Mouse (Mus musculus) liver, adult 2 months (tissue): ENCODE measurements around the gene Itpkc. TPM values are rescaled to one million over a fixed set of nuclear protein-coding genes. Genes with fewer than 3 reads are reported as not detected.

Source experiments
- DNase-seq: peaks from one replicate; pipeline ENCODE4 v3.0.0-alpha.2; 2011; ENCODE audit warnings: low read depth, low spot score; ENCODE audit errors: extremely low read depth
- H3K27ac ChIP-seq: fragments of 200-500 bp; replicated peaks from 2 replicates; pipeline ENCODE4 v1.5.1; 2012; ENCODE audit warnings: low read depth, mild to moderate bottlenecking, control low read depth, inconsistent platforms, low read length; ENCODE audit not compliant: insufficient read depth
- H3K27me3 ChIP-seq: fragments of 200-500 bp; 2 replicates; pipeline ENCODE4 v1.6.1; 2012; ENCODE audit warnings: mild to moderate bottlenecking, moderate library complexity, low read length, inconsistent platforms; ENCODE audit not compliant: control insufficient read depth, insufficient read depth
- H3K36me3 ChIP-seq: fragments of 200-500 bp; 2 replicates; pipeline ENCODE4 v1.6.1; 2012; ENCODE audit warnings: low read length, inconsistent platforms; ENCODE audit not compliant: control insufficient read depth, insufficient read depth
- H3K4me1 ChIP-seq: fragments of 200-500 bp; 2 replicates; pipeline ENCODE4 v1.6.1; 2011; ENCODE audit warnings: low read length; ENCODE audit not compliant: control insufficient read depth, insufficient read depth
- H3K4me3 ChIP-seq: fragments of 200-500 bp; 2 replicates; pipeline ENCODE4 v1.5.1; 2011; ENCODE audit warnings: low read depth, mild to moderate bottlenecking, control low read depth, low read length, moderate library complexity; ENCODE audit not compliant: insufficient read depth
- H3K79me2 ChIP-seq: fragments of 200-500 bp; 2 replicates; pipeline ENCODE4 v1.6.1; 2012; ENCODE audit warnings: inconsistent platforms, mild to moderate bottlenecking, low read length, moderate library complexity; ENCODE audit not compliant: control insufficient read depth, insufficient read depth
- H3K9ac ChIP-seq: fragments of 200-500 bp; 2 replicates; pipeline ENCODE4 v1.6.1; 2012; ENCODE audit warnings: low read depth, mild to moderate bottlenecking, control low read depth, inconsistent platforms, low read length
- CTCF ChIP-seq: fragments of 200-500 bp; IDR thresholded peaks from 2 replicates; pipeline ENCODE4 v1.5.1; 2011; ENCODE audit warnings: low read depth, low read length, control low read depth
- POLR2A ChIP-seq: fragments of 200-500 bp; IDR thresholded peaks from 2 replicates; pipeline ENCODE4 v1.6.1; 2011; ENCODE audit warnings: low read length, control low read depth; ENCODE audit not compliant: insufficient read depth; ENCODE audit errors: extremely low read depth
- WGBS: fragments of 180-500 bp; shearing (Covaris S2); methylation state at CpG from one replicate; pipeline ENCODE4 v1.1.7; 2018; 5-methylcytosine and 5-hydroxymethylcytosine counted together
- polyA plus RNA-seq: library from polyadenylated mRNA; depleted of rRNA; stranded (reverse); fragments of >200 nt; gene quantifications from 2 replicates; pipeline ENCODE4 v1.2.3, GENCODE M21; 2012
- total RNA-seq: library from RNA; depleted of rRNA; stranded (reverse); fragments of >200 nt; gene quantifications from 2 replicates; pipeline ENCODE4 v1.2.3, GENCODE M21; 2014

Itpkc gene
- total and polyA plus RNA-seq, 2 experiments, result 3.5 to 5.8 TPM

DNA sequence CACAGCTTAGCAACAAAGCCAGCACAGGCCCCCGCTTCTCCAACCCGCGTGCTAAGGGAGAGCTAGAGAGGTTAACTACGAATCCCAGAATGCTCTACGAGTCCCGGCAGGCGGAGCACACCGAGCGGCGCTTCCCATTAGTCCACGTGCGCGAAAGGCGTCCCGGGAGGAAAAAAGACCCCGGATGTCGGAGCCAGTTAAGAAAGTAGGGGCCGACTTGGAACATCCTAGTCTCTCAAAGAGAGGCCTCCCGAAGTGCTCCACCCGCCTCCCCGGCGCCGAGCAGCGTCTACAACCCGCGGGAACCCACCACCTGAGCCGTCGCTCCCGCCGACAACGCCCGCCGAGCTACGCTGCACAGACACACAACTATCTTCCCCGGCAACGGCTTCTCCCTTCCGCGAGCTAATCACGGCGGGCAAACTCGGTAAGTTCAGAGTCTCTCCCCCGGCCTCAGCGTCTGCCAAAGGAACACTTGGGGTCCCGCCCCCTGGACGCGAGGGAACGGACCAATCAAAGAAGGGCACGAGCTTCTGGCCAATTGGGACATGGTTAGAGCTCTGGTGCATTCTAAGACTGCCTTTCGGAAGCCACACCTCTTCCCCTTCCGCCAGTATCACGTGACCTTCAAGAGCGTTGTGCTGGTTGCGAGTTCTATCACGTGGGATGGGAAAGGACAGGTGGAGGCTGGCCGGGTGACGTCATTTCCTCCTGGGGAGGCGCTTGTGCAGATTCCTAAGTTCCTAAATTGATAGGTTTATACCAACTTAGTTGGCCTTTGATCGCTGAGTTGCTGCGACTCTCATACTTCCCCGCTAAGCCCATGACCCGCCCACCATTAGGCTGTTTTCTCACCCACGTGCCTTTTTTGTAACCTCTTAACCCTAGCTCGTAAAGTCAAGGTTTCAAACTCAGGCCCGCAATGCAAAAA lies 32.5 kb downstream of the Itpkc start, which contains the start of the genes BC024978 and Snrpa:
BC024978 (plus strand) TSS at position 101 of the 931 bp plus-strand sequence.
Snrpa (minus strand) TSS at position 591 of the 931 bp plus-strand sequence.
- under 1% methylated on average over 64 of the region's 64 CpGs for WGBS
- H3K9ac ChIP-seq, result peak within 1 kb of the TSS; percentile 95
- DNase-seq, result peak; percentile 100
- peak within 1 kb of the TSS; percentile 91 for H3K4me3 ChIP-seq
- H3K27me3 ChIP-seq, result no peaks in the 10 kb centered on the region
- TF ChIP-seq POLR2A, result peak; percentile 72
- no peak for TF ChIP-seq CTCF
- H3K79me2 ChIP-seq, result peaks cover 18% of the 10 kb centered on the region; the same call in 1 of the 2 replicates
- peak within 1 kb of the TSS; percentile 98 for H3K27ac ChIP-seq
- peaks cover 18% of the 10 kb centered on the region; the same call in 1 of the 2 replicates for H3K36me3 ChIP-seq
- peaks cover 5% of the 10 kb centered on the region for H3K4me1 ChIP-seq

DNA sequence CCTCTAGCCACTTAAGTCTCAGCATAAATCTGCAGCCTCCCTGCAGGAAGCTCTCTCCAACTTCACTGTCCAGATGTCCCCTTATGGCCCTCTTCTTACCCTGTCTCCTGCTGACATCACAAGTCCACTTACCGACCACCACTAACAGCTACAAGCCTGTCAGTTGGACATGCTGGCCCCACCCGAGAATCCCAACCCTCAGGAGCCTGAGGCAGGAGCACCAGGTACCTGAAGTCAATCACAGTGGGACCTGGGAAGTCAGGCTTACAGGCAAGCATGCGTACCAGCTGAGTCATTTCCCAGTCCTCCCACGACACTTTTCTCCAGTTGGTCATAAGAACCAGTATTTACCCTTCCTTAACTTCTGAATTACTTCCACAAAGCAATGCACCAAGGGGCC lies 34.7 kb downstream of the Itpkc start:
- peaks cover 5% of the 10 kb centered on the region for H3K4me1 ChIP-seq
- H3K27me3 ChIP-seq, result no peaks in the 10 kb centered on the region
- H3K36me3 ChIP-seq, result peaks cover 37% of the 10 kb centered on the region
- H3K79me2 ChIP-seq, result peaks cover 22% of the 10 kb centered on the region; the same call in 1 of the 2 replicates
- no peak overlapping the region for H3K27ac ChIP-seq
- H3K9ac ChIP-seq, result no peak overlapping the region
- 79% methylated on average over 4 of the region's 4 CpGs for WGBS
- TF ChIP-seq POLR2A (no peak), CTCF (no peak)
- H3K4me3 ChIP-seq, result no peak overlapping the region
- DNase-seq, result no peak

DNA sequence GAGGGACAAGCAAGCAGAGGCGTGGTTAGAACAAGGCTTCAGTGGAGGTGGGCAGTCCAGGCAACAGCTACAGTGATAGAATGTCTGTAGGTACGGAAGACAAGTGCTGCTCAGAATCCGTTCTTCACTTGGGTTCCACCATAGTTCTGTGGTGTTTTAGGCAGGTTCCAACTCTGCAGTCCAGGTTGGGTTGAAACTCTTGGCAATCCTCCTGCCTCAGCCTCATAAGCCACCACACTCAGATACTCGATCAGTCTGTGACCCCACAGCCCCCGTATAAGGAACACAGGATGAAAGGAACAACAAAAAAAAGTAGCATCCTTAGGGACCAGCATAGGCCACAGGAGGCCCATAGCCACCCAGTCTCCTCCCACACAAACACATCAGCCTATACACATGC lies 36.0 kb downstream of the Itpkc start:
- H3K27me3 ChIP-seq, result no peaks in the 10 kb centered on the region
- H3K79me2 ChIP-seq, result peaks cover 22% of the 10 kb centered on the region; the same call in 1 of the 2 replicates
- no peak overlapping the region for H3K27ac ChIP-seq
- peaks cover 50% of the 10 kb centered on the region for H3K36me3 ChIP-seq
- TF ChIP-seq POLR2A (no peak), CTCF (no peak)
- 97% methylated on average over 5 of the region's 5 CpGs for WGBS
- H3K4me3 ChIP-seq, result no peak overlapping the region
- no peak overlapping the region for H3K9ac ChIP-seq
- peaks cover 5% of the 10 kb centered on the region for H3K4me1 ChIP-seq
- no peak for DNase-seq

DNA sequence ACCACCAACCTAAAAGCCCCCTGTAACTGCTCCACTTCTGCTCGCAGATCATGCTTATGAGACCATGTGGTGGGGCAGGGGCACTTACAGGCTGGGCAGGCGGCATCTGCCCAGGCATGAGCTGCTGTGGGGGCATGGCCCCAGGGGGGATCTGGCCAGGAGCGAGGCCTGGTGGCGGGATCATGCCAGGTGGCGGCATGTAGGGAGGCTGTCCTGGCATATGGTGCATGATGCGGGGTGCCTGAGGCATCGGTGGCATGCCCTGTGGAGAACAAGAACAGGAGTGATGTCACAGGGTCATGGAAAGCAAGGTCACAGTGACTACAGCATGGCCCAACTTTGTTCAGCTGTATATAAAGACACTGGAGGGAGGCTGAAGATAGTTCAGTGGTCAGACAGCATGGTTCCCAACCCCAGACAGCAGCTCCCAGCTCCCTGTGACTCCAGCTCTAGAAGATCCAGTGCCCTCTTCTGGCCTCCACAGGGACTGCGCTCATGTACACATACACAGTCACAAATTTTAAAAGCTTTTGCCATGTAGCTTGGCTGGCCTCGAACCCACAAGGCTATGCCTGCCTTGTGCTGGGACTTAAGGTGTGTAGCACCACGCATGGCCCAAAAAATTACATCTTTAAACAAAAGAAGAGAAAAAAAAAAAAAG lies 39.1 kb downstream of the Itpkc start:
- H3K27ac ChIP-seq, result no peak overlapping the region
- 98% methylated on average over 10 of the region's 10 CpGs for WGBS
- no peaks in the 10 kb centered on the region for H3K27me3 ChIP-seq
- TF ChIP-seq POLR2A (no peak), CTCF (peak; percentile 54)
- H3K9ac ChIP-seq, result no peak overlapping the region
- DNase-seq, result no peak
- peaks cover 59% of the 10 kb centered on the region for H3K36me3 ChIP-seq
- peaks cover 15% of the 10 kb centered on the region; the same call in 1 of the 2 replicates for H3K79me2 ChIP-seq
- peaks cover 8% of the 10 kb centered on the region for H3K4me1 ChIP-seq
- H3K4me3 ChIP-seq, result no peak overlapping the region

DNA sequence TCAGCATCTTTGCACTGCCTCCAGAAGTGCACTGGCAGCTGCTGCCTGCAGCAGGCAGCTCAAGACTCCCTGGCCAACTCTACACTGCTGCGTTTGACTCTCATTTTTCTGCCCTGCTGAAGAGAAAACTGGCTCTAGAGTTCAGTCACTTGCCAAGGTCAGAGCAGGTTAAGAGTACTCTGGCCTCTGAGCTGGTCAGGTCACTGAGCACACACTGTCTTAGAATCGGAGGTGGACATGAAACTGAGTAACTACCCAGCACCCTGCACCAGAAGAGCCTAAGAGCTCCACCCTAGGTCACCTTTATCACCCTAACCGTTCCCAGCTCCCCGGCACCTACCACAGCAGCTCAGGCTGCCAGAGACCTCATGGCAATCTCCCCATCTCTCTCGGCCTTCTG lies 42.5 kb downstream of the Itpkc start:
- DNase-seq, result peak; percentile 84
- WGBS, result 26% methylated on average over 5 of the region's 5 CpGs
- peaks cover 41% of the 10 kb centered on the region for H3K36me3 ChIP-seq

More for the DNA sequence above, 42.5 kb downstream of the Itpkc start:
- H3K27ac ChIP-seq, result peak overlapping the region; percentile 15
- no peak overlapping the region for H3K9ac ChIP-seq
- peaks cover 7% of the 10 kb centered on the region for H3K4me1 ChIP-seq
- no peaks in the 10 kb centered on the region for H3K27me3 ChIP-seq
- no peak for TF ChIP-seq POLR2A
- TF ChIP-seq CTCF, result no peak
- H3K79me2 ChIP-seq, result peaks cover 3% of the 10 kb centered on the region; the same call in 1 of the 2 replicates
- no peak overlapping the region for H3K4me3 ChIP-seq
